Mouse (Mus musculus): ENCODE results near the gene Adgrl1.
A peak's percentile ranks its signal among the peaks of the same experiment; 100 is the strongest.

The Adgrl1 gene

GRCm38 (mm10) chr8:83899363-83900252 lies at the start of gene Adgrl1:
Gene Adgrl1, plus strand, starts transcription at chr8:83900105.
- DNase-seq (ENCODE audit: low spot score): peak; percentile 89

GRCm38 (mm10) chr8:83852329-83852728 lies 47.6 kb upstream of the Adgrl1 start:
- DNase-seq (ENCODE audit: low spot score): no peak

- DNase-seq (ENCODE audit: low spot score): no peak
Measured at GRCm38 (mm10) chr8:83853323-83854050, 46.4 kb upstream of the Adgrl1 start.

- no peak for DNase-seq (ENCODE audit: low spot score)
Measured at GRCm38 (mm10) chr8:83856486-83857065, 43.3 kb upstream of the Adgrl1 start.

- DNase-seq (ENCODE audit: low spot score): no peak
Measured at GRCm38 (mm10) chr8:83862439-83863268, 37.3 kb upstream of the Adgrl1 start.

- peak; percentile 44 for DNase-seq (ENCODE audit: low spot score)
Measured at GRCm38 (mm10) chr8:83874881-83875655, 24.8 kb upstream of the Adgrl1 start.

GRCm38 (mm10) chr8:83875656-83876040 lies 24.3 kb upstream of the Adgrl1 start:
- DNase-seq (ENCODE audit: low spot score): no peak

- no peak for DNase-seq (ENCODE audit: low spot score)
Measured at GRCm38 (mm10) chr8:83876080-83876837, 23.6 kb upstream of the Adgrl1 start.

GRCm38 (mm10) chr8:83876838-83877223 lies 23.1 kb upstream of the Adgrl1 start:
- DNase-seq (ENCODE audit: low spot score): no peak

- DNase-seq (ENCODE audit: low spot score): no peak
Measured at GRCm38 (mm10) chr8:83888409-83888808, 11.5 kb upstream of the Adgrl1 start.

- no peak for DNase-seq (ENCODE audit: low spot score)
Measured at GRCm38 (mm10) chr8:83892061-83892460, 7.8 kb upstream of the Adgrl1 start.

GRCm38 (mm10) chr8:83893915-83894314 lies 6.0 kb upstream of the Adgrl1 start:
- no peak for DNase-seq (ENCODE audit: low spot score)

- DNase-seq (ENCODE audit: low spot score): no peak
Measured at GRCm38 (mm10) chr8:83895894-83896293, 4.0 kb upstream of the Adgrl1 start.

- DNase-seq (ENCODE audit: low spot score): no peak
Measured at GRCm38 (mm10) chr8:83896461-83896860, 3.4 kb upstream of the Adgrl1 start.

- DNase-seq (ENCODE audit: low spot score): no peak
Measured at GRCm38 (mm10) chr8:83897211-83897610, 2.7 kb upstream of the Adgrl1 start.

- DNase-seq (ENCODE audit: low spot score): no peak
Measured at GRCm38 (mm10) chr8:83898456-83898855, 1.4 kb upstream of the Adgrl1 start.

GRCm38 (mm10) chr8:83898985-83899362 lies 931 bp upstream of the Adgrl1 start:
- DNase-seq (ENCODE audit: low spot score): peak; percentile 64

- no peak for DNase-seq (ENCODE audit: low spot score)
Measured at GRCm38 (mm10) chr8:83900266-83900956, 506 bp downstream of the Adgrl1 start.

GRCm38 (mm10) chr8:83900957-83901270 lies 1.0 kb downstream of the Adgrl1 start:
- no peak for DNase-seq (ENCODE audit: low spot score)
